Mouse (Mus musculus) layer of hippocampus, postnatal 10 days (tissue): ENCODE data around the gene Lin37. TPM values are rescaled to one million over a fixed set of nuclear protein-coding genes. Genes with fewer than 3 reads are reported as not detected.

Experiments
- DNase-seq, 2 experiments: peaks; one replicate each; pipeline ENCODE4 v3.0.0; 2021; ENCODE audit warnings: low spot score in 2 of 2
- total RNA-seq, 2 experiments: library from RNA; stranded (reverse); gene quantifications; 2 replicates each; pipeline ENCODE4 v1.2.3; 2021

The Lin37 gene
- total RNA-seq, 2 experiments from 2014 or later = 28.2 to 36.6 TPM

DNA sequence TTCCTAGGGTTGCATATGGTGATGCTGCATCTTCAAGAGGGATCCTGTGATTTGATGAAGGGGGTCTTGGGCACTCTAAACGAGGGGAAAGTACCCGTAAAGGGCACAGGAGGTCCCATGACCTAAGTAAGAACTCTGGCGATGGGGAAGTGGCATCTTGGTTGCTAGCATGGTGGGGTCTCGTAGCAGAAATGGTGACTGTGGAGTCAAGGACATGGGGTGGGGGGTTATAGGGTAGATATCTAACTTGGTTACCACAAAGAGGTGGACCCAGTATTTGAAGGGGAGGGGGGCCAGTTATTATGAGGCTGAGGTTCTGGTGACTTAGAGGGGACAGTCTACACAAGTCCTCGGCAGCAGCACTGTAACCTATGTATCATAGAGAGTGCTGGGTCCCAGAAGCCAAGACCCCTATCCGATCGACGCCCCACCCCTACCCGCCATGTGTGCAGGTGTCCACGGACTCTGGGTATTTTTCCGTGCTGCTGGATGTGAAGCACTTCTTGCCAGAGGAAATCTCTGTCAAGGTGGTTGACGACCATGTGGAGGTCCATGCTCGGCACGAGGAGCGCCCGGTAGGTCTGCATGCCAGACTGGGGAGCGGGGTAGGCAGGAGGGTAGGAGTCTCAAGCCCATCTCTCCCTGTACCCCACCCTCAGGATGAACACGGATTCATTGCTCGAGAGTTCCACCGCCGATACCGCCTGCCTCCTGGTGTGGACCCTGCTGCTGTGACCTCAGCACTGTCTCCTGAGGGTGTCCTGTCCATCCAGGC lies 5.6 kb downstream of the Lin37 start:
- DNase-seq = no peak

DNA sequence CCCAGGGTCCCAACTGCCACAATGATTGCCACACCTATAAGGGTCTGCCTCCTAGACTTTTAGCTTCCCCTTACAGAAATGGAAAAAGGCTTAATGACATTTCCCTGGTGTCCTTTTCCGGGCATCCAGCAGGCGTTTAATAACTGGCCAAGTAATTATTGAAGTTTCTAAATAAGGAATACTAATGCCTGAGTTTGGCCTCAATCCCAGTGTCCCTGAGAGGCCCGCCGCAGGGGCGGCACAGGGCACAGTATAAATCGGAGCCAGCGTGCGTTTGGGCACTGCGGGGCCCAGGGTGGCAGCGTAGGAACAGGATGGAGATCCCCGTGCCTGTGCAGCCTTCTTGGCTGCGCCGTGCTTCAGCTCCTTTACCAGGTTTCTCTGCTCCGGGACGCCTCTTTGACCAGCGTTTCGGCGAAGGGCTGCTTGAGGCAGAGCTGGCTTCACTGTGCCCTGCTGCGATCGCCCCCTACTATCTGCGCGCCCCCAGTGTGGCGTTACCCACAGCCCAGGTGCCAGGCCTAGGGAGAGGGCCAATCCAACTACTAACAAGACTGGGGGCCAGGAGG lies 6.5 kb downstream of the Lin37 start:
- DNase-seq = peak; percentile 37 to 56

GRCm38 (mm10) chr7:30552102-30553020 lies 7.3 kb downstream of the Lin37 start, which contains the start of the genes Hspb6 and Proser3:
Gene Hspb6 (plus strand): TSS chr7:30552178.
Gene Proser3 (minus strand): TSS chr7:30552299.
- DNase-seq = peak; percentile 95 to 97

DNA sequence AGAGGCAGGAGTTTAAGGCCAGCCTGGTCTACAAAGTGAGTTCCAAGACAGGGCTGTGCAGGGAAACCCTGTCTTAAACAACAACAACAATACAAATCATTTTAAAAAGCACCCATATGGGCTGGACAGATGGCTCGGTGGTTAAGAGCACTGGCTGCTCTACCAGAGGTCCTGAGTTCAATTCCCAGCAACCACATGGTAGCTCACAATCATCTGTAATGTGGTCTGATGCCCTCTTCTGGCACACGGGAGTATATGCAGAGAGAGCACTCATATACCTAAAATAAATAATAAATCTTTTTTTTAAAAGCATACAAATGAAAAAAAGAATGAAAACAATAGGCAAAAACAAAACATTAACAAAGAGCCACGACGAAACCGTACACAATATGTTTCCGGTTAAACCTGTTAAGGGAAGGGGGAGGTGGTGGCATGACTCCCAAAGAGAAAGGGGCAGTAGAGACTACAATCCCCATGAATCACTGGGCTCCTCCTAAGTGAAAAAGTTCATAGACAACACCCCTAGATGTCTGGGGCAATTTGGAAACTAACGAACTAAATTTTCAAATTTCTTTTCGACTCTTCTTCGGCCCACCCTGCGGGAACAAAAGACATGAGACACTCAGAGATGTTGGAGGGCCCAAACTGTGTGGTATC lies 8.1 kb downstream of the Lin37 start:
- no peak for DNase-seq

- no peak for DNase-seq
Measured at GRCm38 (mm10) chr7:30550603-30551002, 9.0 kb downstream of the Lin37 start.

- no peak for DNase-seq
Measured at GRCm38 (mm10) chr7:30549880-30550279, 9.8 kb downstream of the Lin37 start.

DNA sequence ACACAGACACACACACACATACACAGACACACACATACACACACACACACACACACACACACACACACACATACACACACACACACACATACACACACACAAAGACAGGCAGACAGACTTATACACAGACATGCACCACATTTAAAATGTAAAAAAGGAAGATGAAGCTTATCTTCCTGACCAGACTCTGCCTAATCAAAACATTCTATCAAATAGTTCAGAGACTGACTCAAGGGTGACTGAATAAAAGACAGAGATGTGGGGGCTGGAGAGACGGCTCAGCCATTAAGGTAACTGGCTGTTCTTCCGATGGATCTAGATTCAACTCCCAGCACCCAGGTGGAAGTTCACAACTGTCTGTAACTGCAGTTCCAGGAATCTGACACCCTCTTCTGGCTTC lies 15.3 kb downstream of the Lin37 start:
- no peak for DNase-seq

- DNase-seq = no peak
Measured at GRCm38 (mm10) chr7:30540572-30540971, 19.1 kb downstream of the Lin37 start.

- DNase-seq = peak; percentile 96 to 98
Measured at GRCm38 (mm10) chr7:30534633-30535577, 24.7 kb downstream of the Lin37 start, which contains the start of gene Arhgap33. Gene Arhgap33 (minus strand): TSS chr7:30535060.

GRCm38 (mm10) chr7:30533941-30534632 lies 25.6 kb downstream of the Lin37 start:
- DNase-seq = peak; percentile 44 to 59

- DNase-seq = no peak
Measured at GRCm38 (mm10) chr7:30532931-30533330, 26.7 kb downstream of the Lin37 start.

GRCm38 (mm10) chr7:30531291-30531815 lies 28.3 kb downstream of the Lin37 start:
- no peak for DNase-seq

DNA sequence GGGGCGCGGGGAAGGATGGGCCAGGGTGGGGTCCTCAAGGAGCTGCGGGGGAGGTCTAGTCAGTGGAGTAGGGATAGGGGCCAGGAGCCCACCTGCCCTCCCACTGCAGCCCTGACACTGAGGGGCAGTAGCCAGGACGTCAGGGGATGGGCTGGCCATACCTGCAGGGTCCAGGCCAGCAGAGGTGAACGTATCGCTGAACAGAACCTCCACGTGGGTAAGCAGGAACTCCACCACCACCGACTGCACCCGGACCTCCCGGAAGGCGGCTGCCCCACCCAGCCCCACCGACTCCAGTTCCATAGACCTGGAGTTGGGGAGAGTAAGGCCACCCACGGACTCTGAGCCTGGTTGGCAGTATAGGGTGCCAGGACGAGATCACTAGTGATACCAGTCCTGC lies 32.7 kb downstream of the Lin37 start:
- no peak for DNase-seq

- DNase-seq = no peak
Measured at GRCm38 (mm10) chr7:30526399-30526798, 33.2 kb downstream of the Lin37 start.

DNA sequence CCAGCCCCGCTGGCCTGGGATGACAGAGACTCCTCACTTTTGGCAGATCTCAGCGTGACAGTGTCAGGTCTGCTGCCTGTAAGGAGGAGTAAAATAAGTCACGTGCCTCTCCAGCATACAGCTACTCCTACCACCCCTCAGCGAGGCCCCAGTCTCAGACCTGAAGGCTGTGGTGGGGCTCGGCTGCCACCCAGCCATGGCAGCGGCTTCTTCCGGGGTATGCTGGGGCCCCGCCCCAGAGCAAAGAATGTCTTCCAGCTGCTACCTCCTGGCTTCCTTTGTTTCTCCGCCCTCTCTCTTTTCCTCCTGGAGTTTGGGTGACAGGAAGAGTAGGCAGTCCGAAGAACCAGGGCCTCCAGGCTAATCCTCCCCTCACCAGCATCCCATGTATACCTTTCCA lies 33.7 kb downstream of the Lin37 start:
- DNase-seq = no peak

GRCm38 (mm10) chr7:30524487-30524886 lies 35.2 kb downstream of the Lin37 start:
- DNase-seq = no peak

- no peak for DNase-seq
Measured at GRCm38 (mm10) chr7:30522871-30523270, 36.8 kb downstream of the Lin37 start.

DNA sequence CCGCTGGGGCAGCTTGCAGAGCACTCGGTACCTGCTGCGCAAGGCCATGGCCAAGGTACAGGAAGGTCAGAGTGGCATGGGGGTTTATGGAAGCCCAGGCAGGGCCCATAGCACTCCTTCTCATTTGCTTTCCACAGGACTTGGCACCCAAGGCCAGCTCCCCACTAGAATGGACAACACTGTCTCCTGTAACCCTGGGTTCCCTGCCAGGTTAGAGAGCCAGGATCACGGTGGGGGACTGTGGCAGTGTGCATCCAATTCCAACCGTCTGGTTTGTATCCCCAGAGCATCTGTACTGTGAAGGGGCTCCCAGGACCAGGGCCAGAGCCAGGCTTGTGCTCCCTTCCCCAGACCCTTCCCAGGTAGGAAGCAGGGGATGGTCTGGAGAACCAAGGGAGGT lies 38.8 kb downstream of the Lin37 start:
- no peak for DNase-seq

DNA sequence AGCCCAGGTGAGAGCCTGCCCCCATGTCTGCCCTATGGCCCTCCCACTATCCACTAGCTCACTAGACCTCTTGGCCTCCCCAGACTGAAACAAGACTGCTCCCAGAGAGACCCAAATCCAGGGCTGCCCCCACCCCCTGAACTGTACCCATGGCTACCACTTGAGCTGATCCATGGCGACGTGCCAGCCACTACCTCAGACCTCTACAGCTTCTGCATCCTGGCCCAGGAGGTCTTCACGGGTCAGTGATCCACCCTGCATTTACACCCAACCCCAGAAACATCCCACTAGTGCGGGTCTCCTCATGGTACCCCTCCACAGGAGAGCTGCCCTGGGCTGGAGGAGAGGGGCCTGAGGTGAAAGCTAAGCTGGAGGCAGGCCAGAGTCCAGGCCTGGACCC lies 39.2 kb downstream of the Lin37 start:
- no peak for DNase-seq
